Mouse (Mus musculus) neural tube, embryonic 10.5 days (tissue): Measurements from ENCODE around the gene M1ap.
A peak's percentile ranks its signal among the peaks of the same experiment; 100 is the strongest.

Experiments used
- DNase-seq: peaks from one replicate; pipeline ENCODE4 v3.0.0-alpha.2; 2017; ENCODE audit warnings: low spot score; ENCODE audit errors: extremely low spot score

M1ap gene

GRCm38 (mm10) chr6:82934616-82935230, 12.0 kb upstream of the M1ap start:
- DNase-seq, result no peak

GRCm38 (mm10) chr6:82939167-82939912, 7.4 kb upstream of the M1ap start, which contains the start of gene Sema4f:
Sema4f (minus strand) TSS chr6:82939769.
- DNase-seq, result peak; percentile 80

GRCm38 (mm10) chr6:82940765-82941164, 5.9 kb upstream of the M1ap start:
- no peak for DNase-seq

GRCm38 (mm10) chr6:82945750-82946149, 952 bp upstream of the M1ap start:
- no peak for DNase-seq

- no peak for DNase-seq
Observed at GRCm38 (mm10) chr6:82956553-82957251, 10.0 kb downstream of the M1ap start.

GRCm38 (mm10) chr6:82961664-82962063, 15.0 kb downstream of the M1ap start:
- DNase-seq, result no peak

- DNase-seq, result no peak
Observed at GRCm38 (mm10) chr6:82969249-82970084, 22.8 kb downstream of the M1ap start.

- peak; percentile 44 for DNase-seq
Observed at GRCm38 (mm10) chr6:82971031-82971430, 24.3 kb downstream of the M1ap start.

- DNase-seq, result no peak
Observed at GRCm38 (mm10) chr6:82987411-82987971, 40.8 kb downstream of the M1ap start.

GRCm38 (mm10) chr6:82993696-82994095, 47.0 kb downstream of the M1ap start:
- DNase-seq, result no peak

GRCm38 (mm10) chr6:82994372-82994771, 47.7 kb downstream of the M1ap start:
- DNase-seq, result no peak

- DNase-seq, result peak; percentile 94
Observed at GRCm38 (mm10) chr6:82996740-82997315, 50.1 kb downstream of the M1ap start.

GRCm38 (mm10) chr6:82997511-82998102, 50.9 kb downstream of the M1ap start:
- no peak for DNase-seq

GRCm38 (mm10) chr6:82998326-82998725, 51.6 kb downstream of the M1ap start:
- DNase-seq, result no peak

- DNase-seq, result no peak
Observed at GRCm38 (mm10) chr6:82999986-83000385, 53.3 kb downstream of the M1ap start.

- DNase-seq, result no peak
Observed at GRCm38 (mm10) chr6:83003082-83003481, 56.4 kb downstream of the M1ap start.

GRCm38 (mm10) chr6:83003850-83004249, 57.1 kb downstream of the M1ap start:
- DNase-seq, result no peak

- DNase-seq, result no peak
Observed at GRCm38 (mm10) chr6:83004309-83004708, 57.6 kb downstream of the M1ap start.

GRCm38 (mm10) chr6:83004872-83005271, 58.2 kb downstream of the M1ap start:
- DNase-seq, result no peak

- no peak for DNase-seq
Observed at GRCm38 (mm10) chr6:83005444-83006011, 58.8 kb downstream of the M1ap start.
